Mouse (Mus musculus) small intestine, adult 2 months (tissue): ENCODE results near the gene Stxbp5l. TPM values are rescaled to one million over a fixed set of nuclear protein-coding genes. Genes with fewer than 3 reads are reported as not detected.
"Not testable (repeated sequence)": the region's sequence is repeated elsewhere in the genome, so short reads cannot be mapped to it uniquely, and the experiment has no call there.

Experiments used
- H3K27ac ChIP-seq: fragments of 200-500 bp; 2 replicates; pipeline ENCODE4 v1.5.1; 2012; ENCODE audit warnings: low read depth, low read length, control low read depth, inconsistent platforms; ENCODE audit not compliant: insufficient read depth
- H3K27me3 ChIP-seq: fragments of 200-500 bp; 2 replicates; pipeline ENCODE4 v1.6.1; 2012; ENCODE audit warnings: mild to moderate bottlenecking, moderate library complexity, low read length, inconsistent platforms; ENCODE audit not compliant: control insufficient read depth, insufficient read depth
- H3K36me3 ChIP-seq: fragments of 200-500 bp; 2 replicates; pipeline ENCODE4 v1.6.1; 2012; ENCODE audit warnings: mild to moderate bottlenecking, low read length, control low read depth, inconsistent platforms; ENCODE audit not compliant: control insufficient read depth, insufficient read depth
- H3K4me1 ChIP-seq: fragments of 200-500 bp; 2 replicates; pipeline ENCODE4 v1.6.1; 2012; ENCODE audit warnings: low read length, inconsistent platforms, mixed read lengths; ENCODE audit not compliant: control insufficient read depth, insufficient read depth, insufficient read length
- H3K4me3 ChIP-seq: fragments of 200-500 bp; 2 replicates; pipeline ENCODE4 v1.5.1; 2012; ENCODE audit warnings: low read depth, mild to moderate bottlenecking, control low read depth, inconsistent platforms, low read length, moderate library complexity
- CTCF ChIP-seq: fragments of 200-500 bp; IDR thresholded peaks from 2 replicates; pipeline ENCODE4 v1.5.1; 2012; ENCODE audit warnings: low read depth, mild to moderate bottlenecking, control low read depth, inconsistent platforms, low read length, moderate library complexity, mixed read lengths; ENCODE audit not compliant: insufficient replicate concordance, insufficient read length; ENCODE audit errors: extremely low read depth
- POLR2A ChIP-seq: fragments of 200-500 bp; IDR thresholded peaks from 2 replicates; pipeline ENCODE4 v1.6.1; 2012; ENCODE audit warnings: low read depth, mild to moderate bottlenecking, control low read depth, inconsistent platforms, low read length, moderate library complexity
- WGBS: fragments of 180-500 bp; shearing (Covaris S2); methylation state at CpG from one replicate; pipeline ENCODE4 v1.1.7; 2018; 5-methylcytosine and 5-hydroxymethylcytosine counted together
- polyA plus RNA-seq: library from polyadenylated mRNA; depleted of rRNA; stranded (reverse); fragments of >200 nt; gene quantifications from 2 replicates; pipeline ENCODE4 v1.2.3, GENCODE M21; 2012

The Stxbp5l gene
- polyA plus RNA-seq, 1 experiment, result not detected

DNA sequence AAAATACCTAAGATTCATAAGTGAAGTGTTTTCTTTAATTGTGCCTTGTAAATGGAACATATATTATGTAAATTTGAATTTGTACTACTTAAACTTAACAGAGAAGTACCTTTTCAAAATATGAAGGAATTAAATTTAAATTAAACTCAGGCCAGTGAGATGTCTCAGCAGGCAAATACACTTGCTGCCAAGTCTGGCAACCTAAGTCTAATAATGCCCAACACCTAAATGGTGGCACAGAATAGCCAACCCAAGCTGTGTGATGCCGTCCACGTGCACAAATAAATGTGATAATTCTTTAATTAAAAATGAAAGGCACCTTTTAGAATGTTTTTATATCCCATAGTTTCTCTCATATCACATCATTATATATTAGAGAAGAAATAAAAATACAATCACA, 20.8 kb downstream of the Stxbp5l start:
- Histone ChIP-seq H3K36me3 (no peaks in the 10 kb centered on the region), H3K27ac (no peak overlapping the region), H3K4me3 (no peak overlapping the region), H3K27me3 (no peaks in the 10 kb centered on the region), H3K4me1 (no peaks in the 10 kb centered on the region)
- TF ChIP-seq POLR2A, result no peak
- no peak for TF ChIP-seq CTCF
- 94% methylated on average over 2 of the region's 2 CpGs for WGBS

DNA sequence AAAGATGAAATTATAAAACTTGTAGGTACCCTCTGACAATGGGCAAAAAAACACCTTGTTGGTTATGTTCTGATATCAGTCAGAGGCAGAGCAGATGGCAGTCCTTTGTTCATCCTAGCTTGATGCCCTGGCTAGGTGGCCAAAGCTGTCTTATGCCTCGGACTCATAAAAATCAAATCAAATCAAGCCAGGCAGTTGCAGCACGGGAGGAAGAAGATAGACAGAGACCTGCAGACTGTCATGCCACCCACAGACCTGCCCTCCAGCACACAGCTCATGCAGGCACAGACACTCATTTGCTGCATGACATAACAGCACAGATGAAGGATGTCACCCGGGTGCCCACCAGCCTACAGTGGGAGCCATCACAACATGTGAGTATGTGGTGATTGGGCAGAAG, 29.1 kb downstream of the Stxbp5l start:
- Histone ChIP-seq H3K27ac (no peak overlapping the region), H3K4me3 (no peak overlapping the region), H3K36me3 (no peaks in the 10 kb centered on the region), H3K27me3 (no peaks in the 10 kb centered on the region), H3K4me1 (no peaks in the 10 kb centered on the region)
- TF ChIP-seq CTCF, result no peak
- no peak for TF ChIP-seq POLR2A
- WGBS, result 88% methylated on average over 3 of the region's 3 CpGs

DNA sequence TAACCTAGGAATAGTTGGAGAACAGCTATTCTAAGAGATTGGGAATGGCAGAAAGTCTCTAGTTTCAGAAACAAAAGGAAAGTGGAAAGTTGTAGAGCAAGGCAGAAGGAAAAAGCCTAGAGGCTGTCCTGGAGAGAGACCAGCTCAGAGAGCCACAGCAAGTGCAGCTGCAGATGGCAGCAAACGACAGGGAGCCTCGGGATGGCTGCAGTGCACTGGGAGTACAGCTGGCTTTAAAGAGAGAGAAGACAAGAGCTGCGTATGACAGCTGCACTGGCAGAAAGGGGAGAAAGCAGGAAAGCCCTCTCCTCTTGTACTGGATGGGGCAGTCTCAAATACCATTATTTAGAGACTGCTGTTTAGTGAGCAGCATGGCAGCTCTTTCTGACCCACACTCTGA, 37.7 kb downstream of the Stxbp5l start:
- H3K4me1 ChIP-seq, result no peaks in the 10 kb centered on the region
- no peaks in the 10 kb centered on the region for H3K36me3 ChIP-seq
- WGBS, result 12% methylated on average over 3 of the region's 3 CpGs
- TF ChIP-seq POLR2A (no peak), CTCF (peak; percentile 27; the same call in 1 of the 2 replicates)
- no peak overlapping the region for H3K4me3 ChIP-seq
- H3K27ac ChIP-seq, result no peak overlapping the region
- H3K27me3 ChIP-seq, result no peaks in the 10 kb centered on the region

DNA sequence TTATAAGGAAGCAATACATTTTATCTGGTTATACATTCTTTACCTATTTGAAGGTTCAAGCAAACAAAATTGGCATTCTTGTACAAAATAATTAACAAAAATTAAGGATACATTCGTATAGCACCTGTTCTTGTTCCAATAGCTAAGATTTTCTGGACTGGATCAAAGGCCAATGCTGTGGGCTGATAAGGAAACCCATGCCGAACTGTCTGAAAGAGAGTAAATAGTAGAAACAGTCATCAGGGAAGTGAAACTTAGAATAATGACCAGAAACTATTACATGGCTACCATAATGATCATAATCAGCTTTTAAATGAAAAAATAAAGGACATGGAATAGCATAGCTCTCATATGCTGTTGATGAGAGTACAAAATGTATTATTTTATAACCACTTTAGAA, 39.8 kb downstream of the Stxbp5l start:
- no peak overlapping the region for H3K27ac ChIP-seq
- H3K4me1 ChIP-seq, result no peaks in the 10 kb centered on the region
- WGBS, result 17% methylated on average over 2 of the region's 2 CpGs
- H3K36me3 ChIP-seq, result no peaks in the 10 kb centered on the region
- TF ChIP-seq POLR2A (no peak), CTCF (no peak)
- no peak overlapping the region for H3K4me3 ChIP-seq
- H3K27me3 ChIP-seq, result no peaks in the 10 kb centered on the region

DNA sequence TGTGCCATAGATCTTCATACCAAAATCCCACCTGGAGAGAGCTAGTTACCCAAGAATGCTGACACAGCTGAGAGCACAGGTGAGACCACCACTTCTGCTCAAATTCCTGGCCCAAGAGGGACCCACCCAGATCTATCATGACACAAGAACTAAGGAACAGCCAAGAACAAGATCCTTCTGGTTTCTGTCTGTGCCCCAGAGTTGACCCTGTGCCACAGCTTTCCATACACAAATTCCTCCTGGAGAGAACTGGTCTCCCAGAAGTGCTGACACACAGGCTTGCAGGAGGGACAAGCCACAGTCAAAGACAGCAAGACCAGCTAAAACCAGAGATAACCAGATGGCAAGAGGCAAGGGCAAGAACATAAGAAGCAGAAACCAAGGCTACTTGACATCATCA, 43.3 kb downstream of the Stxbp5l start:
- H3K36me3 ChIP-seq, H3K27ac ChIP-seq, H3K4me1 ChIP-seq, H3K4me3 ChIP-seq, H3K27me3 ChIP-seq: not testable (repeated sequence)

DNA sequence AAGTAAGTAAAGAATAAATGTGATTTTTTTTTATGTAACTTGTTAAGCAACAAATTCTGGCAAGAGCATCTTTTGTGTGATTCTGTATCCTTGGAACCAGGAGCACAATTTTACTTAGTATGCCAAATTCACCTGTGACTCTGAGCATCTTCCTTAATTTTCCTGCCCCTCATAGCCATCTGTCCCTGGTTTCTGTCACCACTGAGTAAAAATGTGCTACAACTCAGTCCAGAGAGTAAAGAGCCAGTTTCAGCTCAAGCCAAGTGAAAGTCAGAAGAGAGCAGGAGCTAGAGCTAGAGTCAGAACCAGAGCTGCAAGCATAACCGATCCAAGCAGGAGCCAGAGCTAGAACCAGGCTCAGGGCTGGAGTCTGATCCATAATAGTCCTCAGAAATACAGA, 46.6 kb downstream of the Stxbp5l start:
- H3K27ac ChIP-seq, result no peak overlapping the region
- no peaks in the 10 kb centered on the region for H3K27me3 ChIP-seq
- H3K36me3 ChIP-seq, result no peaks in the 10 kb centered on the region
- H3K4me1 ChIP-seq, result no peaks in the 10 kb centered on the region
- H3K4me3 ChIP-seq, result no peak overlapping the region
- TF ChIP-seq POLR2A (no peak), CTCF (no peak)
- WGBS, result 88% methylated on average over 1 of the region's 1 CpGs

DNA sequence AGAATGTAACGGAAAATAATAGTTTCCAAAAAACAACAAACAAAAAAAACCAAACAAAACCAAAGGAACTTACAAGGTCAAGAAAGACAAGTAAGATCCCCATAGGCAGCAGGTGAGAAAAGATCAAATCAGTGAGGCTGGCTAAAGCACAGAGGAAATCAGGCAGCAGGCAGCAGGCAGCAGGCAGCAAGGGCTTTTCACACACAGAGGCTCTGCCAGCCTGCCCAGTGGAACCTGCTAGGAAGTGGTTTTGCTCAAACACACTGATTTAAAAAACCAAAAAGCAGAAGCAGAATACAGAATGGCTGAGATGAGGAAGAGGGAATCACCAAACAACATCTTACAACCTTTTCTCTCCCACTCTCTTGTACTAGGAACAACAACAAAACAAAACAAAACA, 47.2 kb downstream of the Stxbp5l start:
- Histone ChIP-seq H3K27me3 (no peaks in the 10 kb centered on the region), H3K36me3 (no peaks in the 10 kb centered on the region), H3K4me1 (no peaks in the 10 kb centered on the region), H3K4me3 (no peak overlapping the region), H3K27ac (no peak overlapping the region)
- TF ChIP-seq CTCF (no peak), POLR2A (no peak)
- WGBS, result 82% methylated on average over 1 of the region's 1 CpGs

DNA sequence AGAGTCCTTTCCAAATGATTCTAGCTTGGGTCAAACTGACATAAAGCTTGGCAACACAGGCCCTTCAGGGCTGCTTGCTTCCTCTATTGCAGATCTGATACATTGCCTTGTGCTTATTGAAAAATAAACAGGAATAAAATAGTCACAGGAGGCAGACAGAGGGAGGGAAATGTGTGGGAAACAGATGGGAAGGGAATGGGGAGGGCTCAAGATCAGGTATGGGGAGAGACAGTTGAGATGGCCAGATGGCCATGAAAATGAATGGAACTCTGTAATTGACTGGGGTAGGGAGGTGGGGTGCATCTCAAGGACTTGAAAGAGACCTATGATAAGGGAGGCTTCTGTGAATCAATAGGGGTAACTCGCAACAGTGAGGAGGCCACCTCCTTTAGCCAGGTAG, 80.3 kb downstream of the Stxbp5l start:
- Histone ChIP-seq H3K27ac (no peak overlapping the region), H3K4me3 (no peak overlapping the region), H3K4me1 (no peaks in the 10 kb centered on the region), H3K27me3 (no peaks in the 10 kb centered on the region), H3K36me3 (no peaks in the 10 kb centered on the region)
- 86% methylated on average over 1 of the region's 1 CpGs for WGBS
- TF ChIP-seq POLR2A, result no peak
- TF ChIP-seq CTCF, result no peak
